Mouse (Mus musculus) forebrain, embryonic 14.5 days (tissue): ENCODE results near the gene Rusc2. TPM values are rescaled to one million over a fixed set of nuclear protein-coding genes. Genes with fewer than 3 reads are reported as not detected.
A peak's percentile ranks its signal among the peaks of the same experiment; 100 is the strongest.

Source experiments
- ATAC-seq: fragments of 200-750 bp; cut with Nextera tagmentation; 2 replicates; pipeline ENCODE4 v1.8.0; 2017; ENCODE audit warnings: mild to moderate bottlenecking, moderate library complexity
- DNase-seq: peaks from one replicate; pipeline ENCODE4 v3.0.0-alpha.2; 2015; ENCODE audit warnings: low spot score
- H3K27ac ChIP-seq: fragments of 300-500 bp; sonication (generic); 2 replicates; pipeline ENCODE4 v1.5.1; 2014; ENCODE audit warnings: low read depth, mild to moderate bottlenecking, control low read depth, low read length, moderate library complexity
- H3K27me3 ChIP-seq: fragments of 300-500 bp; sonication (generic); replicated peaks from 2 replicates; pipeline ENCODE4 v1.6.1; 2014; ENCODE audit warnings: low read length, control low read depth, mixed read lengths; ENCODE audit not compliant: control insufficient read depth, insufficient read depth
- H3K36me3 ChIP-seq: fragments of 300-500 bp; sonication (generic); 2 replicates; pipeline ENCODE4 v1.6.1; 2014; ENCODE audit warnings: low read length, control low read depth; ENCODE audit not compliant: control insufficient read depth, insufficient read depth
- H3K4me1 ChIP-seq: fragments of 300-500 bp; sonication (generic); 2 replicates; pipeline ENCODE4 v1.6.1; 2014; ENCODE audit warnings: antibody characterized with exemption, low read length, control low read depth; ENCODE audit not compliant: control insufficient read depth, insufficient read depth
- H3K4me2 ChIP-seq: fragments of 300-500 bp; sonication (generic); 2 replicates; pipeline ENCODE4 v1.6.1; 2014; ENCODE audit warnings: mild to moderate bottlenecking, control low read depth, low read length
- H3K4me3 ChIP-seq: fragments of 300-500 bp; sonication (generic); 2 replicates; pipeline ENCODE4 v1.5.1; 2014; ENCODE audit warnings: low read depth, low read length, control low read depth
- H3K9ac ChIP-seq: fragments of 300-500 bp; sonication (generic); 2 replicates; pipeline ENCODE4 v1.6.1; 2014; ENCODE audit warnings: mild to moderate bottlenecking, low read length, control low read depth, moderate library complexity
- H3K9me3 ChIP-seq: fragments of 300-500 bp; sonication (generic); replicated peaks from 2 replicates; pipeline ENCODE4 v1.6.1; 2016; ENCODE audit warnings: low read length, control low read depth, mixed read lengths; ENCODE audit not compliant: control insufficient read depth
- WGBS: fragments of 180-500 bp; shearing (Covaris S2); extraction: QIAGEN DNeasy Blood & Tissue Kit; methylation state at CpG from one replicate; pipeline ENCODE4 v1.1.7; 2014; 5-methylcytosine and 5-hydroxymethylcytosine counted together
- polyA plus RNA-seq: library from polyadenylated mRNA; unstranded; fragments of >200 nt; fragmentation: Nextera tagmentation; extraction: Ambion mirVana; gene quantifications from 2 replicates; pipeline ENCODE4 v1.2.1, GENCODE M21; 2014

Rusc2 gene
- polyA plus RNA-seq, 1 experiment from 2014 or later: 47.8 TPM

DNA sequence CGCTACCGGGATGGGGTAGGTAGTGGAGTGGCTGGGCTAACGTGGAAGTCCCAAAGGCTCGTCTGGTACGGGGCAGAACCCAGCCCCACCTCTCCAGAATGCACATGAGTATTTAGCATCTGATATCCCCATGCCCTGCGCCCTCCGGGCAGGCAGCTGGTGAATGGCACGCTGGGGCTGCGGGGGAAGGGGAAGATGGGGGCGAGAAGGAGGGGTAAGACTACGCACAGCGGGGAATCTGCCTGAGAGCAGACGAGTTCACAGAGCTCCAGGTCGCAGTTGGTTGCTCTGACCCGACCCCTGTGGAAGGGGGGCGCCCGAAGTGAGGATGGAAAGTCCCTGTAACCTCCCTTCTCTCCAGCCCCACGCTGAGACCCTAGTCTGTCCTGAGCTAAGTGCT is 71.6 kb downstream of the Rusc2 start:
- peaks cover 4% of the 10 kb centered on the region; the same call in 1 of the 2 replicates for H3K4me1 ChIP-seq
- WGBS: under 1% methylated on average over 17 of the region's 18 CpGs
- H3K9ac ChIP-seq: peak overlapping the region; percentile 35
- peaks cover 2% of the 10 kb centered on the region; the same call in 1 of the 2 replicates for H3K36me3 ChIP-seq
- DNase-seq (no peak), ATAC-seq (no peak)
- H3K4me3 ChIP-seq: peak overlapping the region; percentile 8; the same call in 1 of the 2 replicates
- H3K4me2 ChIP-seq: peak overlapping the region; percentile 43
- 0 out of 2 replicates have a peak, but pooled peaks cover 15% of the 10 kb centered on the region for H3K27me3 ChIP-seq
- no peak overlapping the region for H3K27ac ChIP-seq
- H3K9me3 ChIP-seq: no peaks in the 10 kb centered on the region

DNA sequence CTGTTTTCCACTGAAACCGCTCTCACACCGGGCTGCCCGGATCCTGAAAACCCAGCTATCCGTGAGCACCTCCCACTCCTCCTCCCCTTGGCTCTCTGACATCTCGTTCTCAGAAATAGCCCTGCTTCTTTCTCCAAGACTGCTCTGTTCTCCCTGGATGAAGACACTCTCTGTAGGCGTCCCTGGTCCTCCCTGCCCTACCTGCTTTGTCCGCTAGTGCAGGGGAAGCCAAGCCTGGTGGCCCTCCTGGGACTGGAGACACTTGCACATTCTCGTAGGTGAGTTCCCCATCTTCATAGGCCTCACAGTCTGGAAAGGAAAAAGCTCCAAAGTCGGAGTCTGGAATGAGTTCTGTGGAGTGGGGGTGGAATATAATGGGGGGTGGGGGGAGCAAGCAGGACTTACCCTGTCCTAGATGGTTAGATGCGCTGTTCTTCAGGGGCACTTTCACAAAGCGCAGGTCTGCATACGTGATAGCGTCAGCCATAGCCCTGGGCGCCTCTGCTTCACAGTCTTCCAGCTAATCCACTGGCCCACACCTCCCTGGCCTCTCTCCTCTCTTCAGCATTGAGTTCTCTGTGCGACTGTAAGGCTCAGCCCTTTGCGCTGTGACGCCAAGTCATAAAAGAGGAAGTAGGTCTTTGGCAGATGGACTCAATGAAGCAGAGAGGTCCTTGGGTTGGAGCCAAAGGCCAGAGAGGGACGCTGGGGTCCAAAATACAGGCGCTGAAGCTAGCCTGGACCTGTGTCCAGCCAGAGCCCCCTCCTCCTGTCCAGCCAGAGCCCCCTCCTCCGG is 72.5 kb downstream of the Rusc2 start, which contains the start of gene Cd72:
TSS of gene Cd72 (minus strand) at position 588 of the 796 bp plus-strand sequence.
- DNase-seq (no peak), ATAC-seq (no peak)
- peaks cover 4% of the 10 kb centered on the region; the same call in 1 of the 2 replicates for H3K4me1 ChIP-seq
- no peak within 1 kb of the TSS for H3K27ac ChIP-seq
- peak within 1 kb of the TSS; percentile 8; the same call in 1 of the 2 replicates for H3K4me3 ChIP-seq
- WGBS: 32% methylated on average over 20 of the region's 20 CpGs
- H3K9me3 ChIP-seq: no peaks in the 10 kb centered on the region
- H3K27me3 ChIP-seq: 0 out of 2 replicates have a peak, but pooled peaks cover 15% of the 10 kb centered on the region
- no peaks in the 10 kb centered on the region for H3K36me3 ChIP-seq
- H3K9ac ChIP-seq: peak within 1 kb of the TSS; percentile 35
- H3K4me2 ChIP-seq: peak within 1 kb of the TSS; percentile 43

DNA sequence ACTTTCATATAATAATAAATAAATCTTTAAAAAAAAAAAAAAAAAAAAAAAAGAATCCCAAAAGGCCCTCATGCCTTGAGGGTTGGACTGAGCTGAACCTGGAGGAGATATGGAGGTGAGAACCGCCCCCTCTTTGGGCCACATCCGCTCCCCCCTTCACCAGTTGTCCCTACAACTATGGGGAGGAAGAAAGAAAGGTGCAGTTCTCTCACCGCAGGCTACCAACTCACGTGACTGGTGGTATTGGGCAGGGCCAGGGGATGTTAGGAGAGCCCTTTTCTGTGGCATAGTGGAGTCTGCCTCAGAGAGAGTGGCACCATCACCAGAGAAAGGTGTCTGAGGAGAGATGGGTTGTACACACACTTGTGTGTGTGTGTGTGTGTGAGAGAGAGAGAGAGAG is 74.7 kb downstream of the Rusc2 start:
- no peaks in the 10 kb centered on the region for H3K36me3 ChIP-seq
- no peak overlapping the region for H3K9ac ChIP-seq
- ATAC-seq: no peak
- no peak for DNase-seq
- H3K27ac ChIP-seq: no peak overlapping the region
- no peaks in the 10 kb centered on the region for H3K9me3 ChIP-seq
- 35% methylated on average over 4 of the region's 4 CpGs for WGBS
- H3K4me2 ChIP-seq: no peak overlapping the region
- peaks cover 4% of the 10 kb centered on the region; the same call in 1 of the 2 replicates for H3K4me1 ChIP-seq
- 0 out of 2 replicates have a peak, but pooled peaks cover 15% of the 10 kb centered on the region for H3K27me3 ChIP-seq
- no peak overlapping the region for H3K4me3 ChIP-seq

DNA sequence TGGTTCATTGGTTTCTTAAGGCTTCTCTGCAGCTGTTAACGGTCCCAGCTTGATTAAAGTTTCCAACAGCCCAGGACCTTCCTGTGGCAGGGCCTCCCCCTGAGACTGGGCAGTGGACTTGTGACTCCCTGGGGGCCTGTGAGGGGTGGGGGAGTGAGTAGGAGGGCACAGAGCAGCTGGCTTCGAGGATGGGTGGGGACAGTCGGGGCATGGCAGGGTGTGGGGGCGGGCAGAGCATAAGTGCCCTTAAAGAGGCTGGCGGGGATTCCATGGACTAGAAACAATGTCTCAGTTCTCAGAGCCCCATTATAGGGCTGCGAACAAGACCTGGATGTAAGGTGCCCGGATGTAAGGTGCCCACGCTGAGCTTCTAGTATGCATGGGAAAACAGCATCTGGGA is 75.3 kb downstream of the Rusc2 start:
- Histone ChIP-seq H3K4me3 (no peak overlapping the region), H3K27ac (no peak overlapping the region), H3K9ac (no peak overlapping the region), H3K9me3 (no peaks in the 10 kb centered on the region), H3K4me2 (no peak overlapping the region), H3K4me1 (peaks cover 4% of the 10 kb centered on the region; the same call in 1 of the 2 replicates), H3K36me3 (no peaks in the 10 kb centered on the region), H3K27me3 (0 out of 2 replicates have a peak, but pooled peaks cover 15% of the 10 kb centered on the region)
- no peak for ATAC-seq
- 30% methylated on average over 8 of the region's 8 CpGs for WGBS
- no peak for DNase-seq

DNA sequence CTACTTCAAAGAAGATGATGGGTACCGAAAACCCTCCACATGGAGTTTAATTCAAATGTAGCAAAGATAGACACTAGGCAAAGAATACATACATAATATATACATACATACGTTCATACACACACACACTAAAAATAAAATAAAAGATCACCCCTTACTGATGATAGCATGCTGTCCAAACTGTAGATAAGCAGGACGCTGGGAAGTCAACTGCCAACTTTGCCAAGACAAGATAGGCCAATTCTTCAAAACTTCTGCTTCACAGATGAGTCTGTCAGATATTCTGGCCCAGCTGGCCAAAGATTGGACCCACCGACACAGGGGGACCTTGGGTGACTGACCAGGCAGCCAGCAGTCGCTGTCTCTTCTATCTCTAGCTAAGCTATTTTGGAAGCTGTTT is 81.3 kb downstream of the Rusc2 start:
- H3K27ac ChIP-seq: no peak overlapping the region
- H3K9ac ChIP-seq: no peak overlapping the region
- no peaks in the 10 kb centered on the region for H3K9me3 ChIP-seq
- no peaks in the 10 kb centered on the region for H3K4me1 ChIP-seq
- 93% methylated on average over 5 of the region's 5 CpGs for WGBS
- no peak overlapping the region for H3K4me2 ChIP-seq
- no peaks in the 10 kb centered on the region for H3K36me3 ChIP-seq
- no peaks in the 10 kb centered on the region for H3K27me3 ChIP-seq
- DNase-seq (no peak), ATAC-seq (no peak)
- no peak overlapping the region for H3K4me3 ChIP-seq

DNA sequence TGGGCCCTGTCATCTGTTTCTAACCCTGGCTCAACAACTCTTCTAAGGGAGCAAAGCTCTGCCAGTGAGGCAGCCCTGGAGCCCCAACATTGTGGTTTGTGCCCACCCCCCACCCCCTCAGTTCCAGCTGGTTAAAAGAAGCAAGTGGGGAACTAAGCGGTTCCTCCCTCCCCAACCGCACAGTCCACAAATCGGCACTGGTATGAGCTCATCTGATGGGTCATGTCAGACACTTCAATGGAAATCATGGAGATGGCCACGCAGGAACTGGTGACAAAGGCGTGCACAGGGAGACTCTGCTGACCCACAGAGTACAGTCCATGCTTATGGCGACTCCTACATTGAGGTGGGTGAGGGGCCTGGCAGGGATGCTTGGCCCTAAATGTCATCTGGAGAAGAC is 84.2 kb downstream of the Rusc2 start:
- no peak overlapping the region for H3K9ac ChIP-seq
- WGBS: 81% methylated on average over 6 of the region's 6 CpGs
- H3K27me3 ChIP-seq: no peaks in the 10 kb centered on the region
- H3K4me1 ChIP-seq: no peaks in the 10 kb centered on the region
- no peak overlapping the region for H3K27ac ChIP-seq
- H3K36me3 ChIP-seq: no peaks in the 10 kb centered on the region
- DNase-seq (no peak), ATAC-seq (no peak)
- H3K4me3 ChIP-seq: no peak overlapping the region
- H3K9me3 ChIP-seq: no peaks in the 10 kb centered on the region
- no peak overlapping the region for H3K4me2 ChIP-seq

DNA sequence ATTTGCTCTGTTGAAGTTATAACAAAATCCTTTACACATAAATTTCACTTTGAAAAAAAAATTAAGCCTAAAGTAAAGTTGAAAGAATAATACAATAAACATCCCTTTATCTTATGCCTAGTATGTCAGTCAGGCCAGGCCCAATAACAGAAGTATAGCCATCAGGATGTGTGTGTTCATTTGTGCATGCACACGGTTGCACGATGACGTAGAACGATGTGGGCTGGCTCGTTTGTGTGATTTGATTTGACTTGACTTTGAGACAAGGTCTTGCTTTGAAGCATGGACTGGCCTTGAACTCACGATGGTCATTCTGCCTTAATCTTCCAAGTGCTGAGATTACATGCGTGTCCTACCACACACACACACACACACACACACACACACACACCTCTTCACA is 85.1 kb downstream of the Rusc2 start:
- DNase-seq: no peak
- no peak overlapping the region for H3K4me2 ChIP-seq
- H3K9me3 ChIP-seq: no peaks in the 10 kb centered on the region
- no peak overlapping the region for H3K27ac ChIP-seq
- H3K4me1 ChIP-seq: no peaks in the 10 kb centered on the region
- no peak overlapping the region for H3K4me3 ChIP-seq
- whole genome bisulfite sequencing: 87% methylated on average over 7 of the region's 7 CpGs
- no peak overlapping the region for H3K9ac ChIP-seq
- H3K36me3 ChIP-seq: no peaks in the 10 kb centered on the region
- no peaks in the 10 kb centered on the region for H3K27me3 ChIP-seq
- ATAC-seq: no peak

DNA sequence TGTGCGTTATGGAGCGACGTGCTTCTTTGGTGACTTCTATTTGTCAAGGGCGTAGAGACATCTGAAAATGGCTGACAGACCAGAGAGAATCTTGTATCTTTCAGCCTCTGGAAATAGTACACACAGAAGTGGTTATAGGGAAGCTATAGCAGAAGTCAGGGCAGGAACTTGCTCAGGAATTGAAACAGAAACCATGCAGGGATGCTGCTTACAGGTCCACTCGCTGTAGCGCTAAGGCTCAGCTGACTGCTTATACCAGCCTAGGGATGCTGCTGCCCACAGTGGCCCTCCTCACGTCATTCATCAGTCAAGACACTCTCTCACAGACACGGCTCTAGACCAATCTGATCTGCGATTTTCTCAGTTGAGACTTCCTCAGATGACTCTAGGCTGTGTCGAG is 88.5 kb downstream of the Rusc2 start:
- ATAC-seq: no peak
- Histone ChIP-seq H3K4me3 (no peak overlapping the region), H3K9me3 (no peaks in the 10 kb centered on the region), H3K4me2 (no peak overlapping the region), H3K27me3 (no peaks in the 10 kb centered on the region), H3K36me3 (no peaks in the 10 kb centered on the region), H3K4me1 (no peaks in the 10 kb centered on the region), H3K27ac (no peak overlapping the region), H3K9ac (no peak overlapping the region)
- WGBS: 91% methylated on average over 10 of the region's 10 CpGs
- DNase-seq: no peak

DNA sequence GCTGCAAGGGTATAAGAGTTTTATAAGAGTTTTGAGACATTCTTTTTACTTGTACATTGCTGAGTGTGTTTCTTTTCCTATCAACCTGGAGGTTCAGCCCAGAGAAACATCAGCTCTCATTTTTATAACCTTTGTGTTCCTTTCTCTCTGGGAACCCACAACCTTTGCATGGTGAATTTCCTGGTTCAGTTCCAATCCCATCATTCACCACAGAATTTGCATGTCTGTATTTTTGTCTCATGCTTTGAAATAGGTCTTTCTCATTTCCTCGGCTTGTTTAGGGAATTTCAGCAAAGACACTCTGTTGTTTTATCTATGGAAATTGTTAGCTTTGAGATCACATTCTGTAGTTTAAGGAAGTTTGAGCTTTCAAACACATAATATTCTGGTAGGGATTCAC is 91.9 kb downstream of the Rusc2 start:
- Histone ChIP-seq H3K9me3 (no peaks in the 10 kb centered on the region), H3K4me2 (no peak overlapping the region), H3K9ac (no peak overlapping the region), H3K27me3 (no peaks in the 10 kb centered on the region), H3K27ac (no peak overlapping the region), H3K4me1 (no peaks in the 10 kb centered on the region), H3K4me3 (no peak overlapping the region), H3K36me3 (no peaks in the 10 kb centered on the region)
- DNase-seq: no peak
- no peak for ATAC-seq
- WGBS: 79% methylated on average over 1 of the region's 1 CpGs
